Mouse (Mus musculus) T-helper 17 cell (primary cell): Measurements from ENCODE around the gene Uqcrq.
"Not testable (repeated sequence)": the region's sequence is repeated elsewhere in the genome, so short reads cannot be mapped to it uniquely, and the experiment has no call there.

ENCODE experiments used
- in situ Hi-C, 2 experiments: fragments of 300-600 bp; cut with MboI, MseI; formaldehyde crosslinking; loops; 1 replicate in 1 of 2; 2 replicates in 1 of 2; pipeline ENCODE4 v1.15.1; 2025; ENCODE audit warnings: high pct_unique_total_duplicates in 2 of 2

Gene Uqcrq

GRCm38 (mm10) chr11:53452396-53452795, 21.8 kb upstream of the Uqcrq start:
- in situ Hi-C loops: no loop called here

GRCm38 (mm10) chr11:53451361-53451760, 20.7 kb upstream of the Uqcrq start:
- in situ Hi-C loops: no loop called here

GRCm38 (mm10) chr11:53450070-53450705, 19.6 kb upstream of the Uqcrq start:
- in situ Hi-C loops: no loop called here

- in situ Hi-C loops: no loop called here
Observed at GRCm38 (mm10) chr11:53448529-53448928, 17.9 kb upstream of the Uqcrq start.

GRCm38 (mm10) chr11:53447996-53448395, 17.4 kb upstream of the Uqcrq start:
- in situ Hi-C loops: no loop called here

- in situ Hi-C loops: no loop called here
Observed at GRCm38 (mm10) chr11:53446183-53446582, 15.6 kb upstream of the Uqcrq start.

- in situ Hi-C loops: no loop called here
Observed at GRCm38 (mm10) chr11:53445562-53445961, 14.9 kb upstream of the Uqcrq start.

- in situ Hi-C loops: no loop called here
Observed at GRCm38 (mm10) chr11:53443861-53444260, 13.2 kb upstream of the Uqcrq start.

- in situ Hi-C loops: no loop called here
Observed at GRCm38 (mm10) chr11:53441921-53442320, 11.3 kb upstream of the Uqcrq start.

- in situ Hi-C loops: no loop called here
Observed at GRCm38 (mm10) chr11:53436338-53436737, 5.7 kb upstream of the Uqcrq start.

GRCm38 (mm10) chr11:53435504-53435903, 4.9 kb upstream of the Uqcrq start:
- in situ Hi-C loops: no loop called here

GRCm38 (mm10) chr11:53433057-53433456, 2.4 kb upstream of the Uqcrq start:
- in situ Hi-C loops: no loop called here

- in situ Hi-C loops: no loop called here
Observed at GRCm38 (mm10) chr11:53431347-53432056, 871 bp upstream of the Uqcrq start.

- in situ Hi-C loops: no loop called here
Observed at GRCm38 (mm10) chr11:53430300-53430669, 346 bp downstream of the Uqcrq start.

GRCm38 (mm10) chr11:53429182-53429581, 1.4 kb downstream of the Uqcrq start:
- in situ Hi-C loops: no loop called here

- in situ Hi-C loops: no loop called here
Observed at GRCm38 (mm10) chr11:53428716-53429057, 1.9 kb downstream of the Uqcrq start.

- in situ Hi-C loops: no loop called here
Observed at GRCm38 (mm10) chr11:53427993-53428715, 2.5 kb downstream of the Uqcrq start.

- in situ Hi-C loops: not testable (repeated sequence)
Observed at GRCm38 (mm10) chr11:53426914-53427313, 3.7 kb downstream of the Uqcrq start.

- in situ Hi-C loops: no loop called here
Observed at GRCm38 (mm10) chr11:53425711-53426255, 4.8 kb downstream of the Uqcrq start.

- in situ Hi-C loops: no loop called here
Observed at GRCm38 (mm10) chr11:53425251-53425650, 5.4 kb downstream of the Uqcrq start.

- in situ Hi-C loops: no loop called here
Observed at GRCm38 (mm10) chr11:53424826-53425225, 5.8 kb downstream of the Uqcrq start.

- in situ Hi-C loops: no loop called here
Observed at GRCm38 (mm10) chr11:53423036-53423435, 7.6 kb downstream of the Uqcrq start, which contains the start of gene Leap2. Gene Leap2, minus strand, starts transcription at chr11:53423170.
